Mouse (Mus musculus) urinary bladder, postnatal 4 days (tissue): ENCODE results near the gene Wnt2.

Experiments used
- DNase-seq, 2 experiments: peaks; one replicate each; pipeline ENCODE4 v3.0.0; 2021 to 2022; ENCODE audit warnings: low spot score in 2 of 2

The Wnt2 gene

DNA sequence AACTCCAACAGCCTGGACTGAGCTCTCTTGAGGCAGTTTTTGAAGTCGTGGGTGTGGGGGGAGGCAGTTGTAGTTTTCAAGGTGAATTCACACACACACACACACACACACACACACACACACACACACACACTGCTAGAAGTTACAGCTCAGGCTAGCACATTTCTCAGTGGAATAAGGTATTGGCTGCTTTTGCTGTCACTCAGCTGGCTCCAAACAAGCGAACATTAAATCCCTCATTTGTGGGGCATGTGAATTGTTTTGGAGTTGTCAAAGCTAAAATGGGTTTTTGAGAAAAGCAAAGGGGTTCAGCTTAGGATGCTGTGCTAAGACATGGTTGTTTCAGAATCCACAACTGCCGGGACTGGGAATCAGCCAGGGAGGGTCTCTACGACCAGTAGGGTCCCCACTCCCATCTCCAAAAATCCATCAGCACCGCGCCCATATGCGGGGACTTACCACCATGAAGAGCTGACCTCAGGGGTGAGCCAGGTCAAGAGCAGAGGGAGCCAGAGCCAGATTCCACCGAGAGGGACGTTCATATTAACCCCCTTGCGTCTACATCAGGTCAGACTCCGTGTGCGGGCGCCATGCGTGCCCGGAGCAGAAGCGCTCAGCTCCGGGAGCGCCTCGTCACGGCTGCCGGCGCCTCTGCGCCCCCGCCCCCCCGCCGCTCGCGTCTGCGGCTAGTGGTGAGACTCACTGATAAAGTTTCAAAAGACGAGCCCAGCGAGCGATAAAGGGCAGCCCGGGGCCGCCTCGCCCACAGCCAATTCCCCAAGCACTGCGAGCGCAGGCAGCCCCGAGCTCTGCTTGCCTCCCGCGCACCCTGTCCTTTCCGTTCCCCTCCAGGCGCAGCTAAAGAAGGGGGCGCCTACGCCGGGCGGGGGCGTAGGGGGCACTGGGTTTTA lies at the start of gene Wnt2:
Wnt2 (minus strand) TSS at position 840 of the 911 bp plus-strand sequence.
- peak in 1 of 2 experiments; percentile 23 for DNase-seq

DNA sequence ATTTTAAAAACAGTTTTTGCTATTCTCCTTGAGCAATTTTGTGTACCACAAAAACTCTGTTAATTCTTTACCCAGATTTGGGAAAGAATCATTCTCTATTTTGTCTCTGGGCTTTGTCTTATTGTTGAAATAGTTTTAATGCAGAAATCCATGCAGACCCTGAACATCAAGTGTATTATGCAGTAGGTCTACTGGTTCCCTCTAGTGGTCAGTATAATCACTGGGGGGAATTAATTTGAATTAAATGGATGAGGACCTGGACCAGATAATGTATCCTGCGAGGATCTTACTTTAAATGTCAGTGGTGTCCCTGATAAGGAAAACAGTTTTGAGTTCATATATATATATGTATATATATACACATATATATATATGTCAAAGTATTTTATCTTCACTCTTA lies 48.2 kb upstream of the Wnt2 start:
- no peak for DNase-seq

DNA sequence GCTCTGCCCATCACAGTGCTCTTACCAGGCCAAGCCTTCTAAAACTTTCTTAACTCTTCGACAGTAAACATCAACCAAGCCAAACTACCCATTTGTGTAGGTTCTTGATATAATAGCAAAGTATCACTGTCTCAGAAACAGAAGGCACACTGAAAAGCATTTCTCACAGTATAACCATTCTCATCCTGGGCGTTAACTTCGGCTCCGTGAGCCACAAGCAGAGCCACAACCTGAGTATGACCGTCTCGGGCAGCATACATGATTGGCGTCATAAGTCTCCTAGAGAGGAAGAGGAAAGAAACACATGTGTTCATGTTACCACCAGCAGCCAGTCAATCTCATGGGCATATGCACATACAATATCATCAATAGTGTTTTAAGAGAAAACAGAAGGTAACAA lies 46.6 kb upstream of the Wnt2 start:
- DNase-seq, result no peak

DNA sequence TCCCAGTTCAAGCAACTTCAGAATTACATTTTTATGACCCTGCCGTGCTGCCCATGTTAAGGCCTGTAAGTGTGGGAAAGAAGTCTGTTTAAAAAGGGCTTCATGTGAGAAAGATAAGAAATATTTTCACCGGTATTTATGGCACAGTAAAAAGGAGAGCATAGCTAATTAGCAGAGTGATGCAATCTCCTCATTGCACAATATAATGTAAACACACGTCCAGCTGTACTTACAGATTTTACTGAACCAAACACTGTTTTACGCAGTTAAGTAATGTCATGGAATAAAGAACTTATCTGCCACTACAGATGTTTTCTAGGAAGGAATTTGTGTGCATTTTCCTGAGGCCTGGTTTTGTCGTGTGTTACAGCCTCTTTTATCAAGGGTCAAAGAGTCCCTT lies 46.2 kb upstream of the Wnt2 start:
- no peak for DNase-seq

DNA sequence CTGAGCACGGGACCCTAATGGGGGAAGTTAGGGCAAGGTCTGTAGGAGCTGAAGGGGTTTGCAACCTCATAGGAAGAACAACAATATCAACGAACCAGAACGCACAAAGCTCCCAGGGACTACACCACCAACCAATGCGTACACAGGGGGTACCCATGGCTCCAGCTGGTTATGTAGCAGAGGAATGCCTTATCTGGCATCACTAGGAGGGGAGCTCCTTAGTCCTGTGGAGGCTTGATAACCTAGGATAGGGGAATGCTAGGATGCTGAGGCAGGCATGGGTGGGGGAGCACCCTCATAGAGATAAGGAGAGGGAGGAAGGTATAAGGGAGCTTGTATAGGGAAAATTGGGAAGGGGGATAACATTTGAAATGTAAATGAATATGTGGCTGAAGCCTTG lies 27.5 kb upstream of the Wnt2 start:
- no peak for DNase-seq

DNA sequence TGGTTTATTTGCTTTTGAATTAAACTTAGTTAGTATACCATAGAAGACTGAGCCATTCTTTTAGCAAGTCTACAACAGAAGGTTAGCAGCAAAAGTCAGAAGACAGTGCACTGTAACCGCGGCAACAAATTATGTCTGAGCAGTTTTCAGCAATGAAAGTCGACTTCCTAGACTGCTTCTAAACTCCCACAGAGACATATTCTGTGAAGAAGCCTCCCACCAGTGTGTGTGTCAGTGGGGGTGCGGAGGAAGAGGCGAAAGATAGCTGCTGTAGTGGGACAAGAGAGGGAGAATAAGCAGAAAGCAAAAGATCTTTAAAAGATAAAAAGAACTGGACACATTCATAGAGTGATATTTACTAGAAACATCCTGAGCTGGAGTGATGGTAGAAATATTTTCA lies 21.3 kb upstream of the Wnt2 start:
- no peak for DNase-seq

DNA sequence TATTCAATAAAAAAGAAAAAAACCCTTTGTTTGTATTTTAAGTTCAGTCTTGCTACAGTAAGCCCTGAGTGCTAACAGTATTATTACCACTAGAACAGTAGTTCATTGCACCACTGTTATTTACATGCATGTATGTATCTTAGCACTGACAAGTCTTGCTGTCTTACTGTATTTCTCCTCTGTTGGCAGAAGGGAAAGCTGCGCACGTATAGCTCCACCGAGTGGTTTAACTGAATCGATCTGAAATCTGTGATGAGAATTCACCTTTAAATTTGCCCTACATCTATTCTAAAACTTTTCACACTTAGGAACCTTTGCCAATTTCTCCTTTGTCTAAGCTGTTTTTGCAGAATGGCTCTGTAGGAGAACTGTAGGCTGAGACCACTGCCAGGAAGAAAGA lies 13.9 kb upstream of the Wnt2 start:
- no peak for DNase-seq

DNA sequence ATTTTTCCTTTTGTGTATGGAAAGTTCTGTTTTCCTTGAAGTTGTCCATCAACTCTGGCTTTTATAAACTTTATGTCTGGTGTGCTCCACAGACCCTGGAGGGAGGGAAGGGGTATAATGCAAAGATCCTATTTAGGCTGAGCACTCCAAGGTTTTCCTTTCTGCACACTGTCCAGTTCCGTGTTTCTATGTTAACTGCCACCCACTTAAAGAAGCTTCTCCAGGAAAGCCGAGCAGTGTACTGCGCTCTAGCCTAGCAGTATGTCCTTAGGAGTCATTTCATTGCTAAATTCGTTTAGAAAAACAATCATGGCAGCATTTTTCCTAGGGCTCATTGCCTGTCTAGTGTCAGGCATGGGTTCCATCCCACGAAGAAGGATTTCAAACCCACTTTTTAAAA lies 12.8 kb upstream of the Wnt2 start:
- DNase-seq, result no peak

DNA sequence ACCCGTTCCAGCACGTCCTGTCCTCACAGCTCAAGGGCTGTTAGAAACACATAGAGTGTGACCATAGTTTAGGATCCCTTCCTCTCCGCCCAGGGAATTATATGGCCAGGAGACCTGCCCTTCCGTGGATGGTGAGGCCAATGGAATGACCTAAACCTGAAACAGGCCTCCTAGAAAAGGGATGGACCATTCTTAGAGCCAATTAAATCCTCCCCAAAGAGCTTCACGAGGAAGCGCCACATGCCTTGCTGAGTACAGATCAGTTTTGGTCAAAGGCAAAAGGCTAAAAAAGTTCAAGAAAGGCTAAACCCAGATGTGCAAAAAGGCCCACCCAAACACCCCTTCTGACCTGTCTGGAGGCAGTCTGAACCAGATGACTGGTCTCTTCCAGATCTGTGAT lies 1.9 kb upstream of the Wnt2 start:
- DNase-seq, result no peak

DNA sequence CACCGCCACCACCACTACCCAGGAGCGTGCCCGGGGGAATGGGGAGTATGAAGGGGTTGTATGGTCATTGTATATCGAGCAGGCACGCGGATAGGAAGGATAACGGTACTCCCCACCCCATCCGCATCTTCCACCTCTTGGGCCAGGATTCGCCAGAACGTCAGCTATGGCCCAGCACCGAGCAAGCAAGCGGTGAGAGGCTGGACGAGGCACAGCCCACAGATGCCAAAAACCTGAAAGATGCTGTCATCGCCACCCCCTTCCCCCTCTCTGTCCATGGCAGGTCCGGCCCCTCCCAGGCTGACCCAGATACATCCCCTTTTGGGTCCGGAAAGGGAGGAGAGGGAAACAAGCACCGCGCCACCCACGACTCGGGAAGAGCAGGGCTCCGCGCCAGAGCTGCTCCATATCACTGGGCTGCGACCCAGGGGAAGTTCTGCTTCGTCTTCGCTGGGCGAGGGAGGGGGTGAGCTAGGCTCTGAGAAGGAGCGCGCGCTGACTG lies 1.2 kb upstream of the Wnt2 start:
- DNase-seq, result peak; percentile 78 to 82

DNA sequence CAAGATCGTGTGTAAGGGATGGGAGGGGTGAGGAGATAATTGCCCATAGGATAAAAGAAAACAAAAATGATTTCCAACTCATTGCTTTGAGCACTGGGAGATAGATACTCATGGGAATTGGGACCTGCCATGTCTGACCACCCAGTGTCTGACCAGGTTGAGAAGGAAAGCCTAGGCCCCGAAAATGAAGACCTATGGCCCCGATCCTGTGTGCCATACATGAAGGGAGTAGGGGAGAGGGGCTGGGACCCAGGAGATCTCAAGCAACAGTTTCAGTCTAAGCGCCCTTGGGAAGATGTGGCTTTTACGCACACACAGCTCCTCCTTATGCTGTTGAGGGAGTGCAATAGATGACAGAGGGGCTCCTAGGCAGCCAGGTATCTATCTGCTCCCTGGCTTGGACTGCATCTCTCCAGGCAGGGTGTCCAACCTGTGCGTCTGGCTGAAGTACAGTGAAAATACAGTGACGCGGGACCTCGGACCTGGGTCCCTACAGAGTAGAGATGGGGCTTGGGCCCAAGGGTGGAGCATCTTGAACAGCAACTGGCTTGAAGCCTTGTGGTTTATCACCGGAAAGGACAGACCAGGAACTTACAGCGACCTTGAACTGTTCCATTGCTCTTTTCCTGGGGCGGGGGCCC lies 603 bp upstream of the Wnt2 start:
- no peak for DNase-seq

DNA sequence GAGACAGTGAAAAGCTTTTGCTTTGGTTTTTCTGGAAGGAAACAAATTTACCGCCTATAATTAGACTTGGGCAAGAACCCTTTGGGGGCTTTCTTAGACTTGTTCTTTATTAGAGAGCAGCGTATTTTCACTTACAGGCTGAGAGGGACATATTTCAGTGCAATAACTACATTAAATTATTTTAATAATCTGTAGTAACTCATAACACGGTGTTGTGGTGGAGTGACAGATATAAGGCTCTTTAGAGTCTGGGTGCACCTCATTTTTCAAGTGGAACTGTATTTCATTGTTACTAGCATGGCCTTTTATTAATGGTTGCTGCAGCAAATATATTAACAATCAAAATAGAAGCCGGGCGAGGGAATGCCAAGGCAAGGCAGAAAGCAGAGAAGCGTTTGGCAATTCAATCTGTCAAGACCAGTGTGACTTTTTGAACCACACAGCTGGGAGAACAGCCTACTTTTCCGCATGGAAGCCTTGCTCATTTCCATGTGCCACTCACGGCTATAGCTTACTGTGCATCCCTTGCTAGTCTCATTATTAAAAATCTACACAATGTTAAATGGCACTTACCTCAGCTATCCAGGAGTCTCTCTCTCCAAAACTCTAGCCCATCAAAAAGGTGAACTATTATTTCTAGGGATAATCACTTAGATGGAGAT lies 6.1 kb downstream of the Wnt2 start:
- no peak for DNase-seq

DNA sequence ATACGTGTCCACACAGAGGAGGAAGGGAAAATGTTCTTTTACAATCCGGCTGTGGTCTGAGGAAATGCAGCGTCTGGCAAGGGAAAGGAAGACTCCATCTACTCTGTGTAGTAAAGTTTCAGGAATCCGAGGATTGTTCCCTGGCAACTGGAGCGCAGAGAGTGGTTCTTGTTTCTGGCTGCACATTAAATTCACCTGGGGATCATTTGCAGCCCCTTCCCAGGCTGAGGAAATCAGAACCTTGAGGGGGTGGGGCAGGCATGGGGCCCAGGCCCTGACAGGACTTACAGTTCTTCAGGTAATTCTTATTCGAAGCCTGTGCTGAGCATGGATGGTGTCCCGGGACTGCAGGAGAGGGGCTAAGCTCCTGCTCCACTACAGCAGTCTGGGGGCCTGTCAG lies 17.0 kb downstream of the Wnt2 start:
- no peak for DNase-seq

DNA sequence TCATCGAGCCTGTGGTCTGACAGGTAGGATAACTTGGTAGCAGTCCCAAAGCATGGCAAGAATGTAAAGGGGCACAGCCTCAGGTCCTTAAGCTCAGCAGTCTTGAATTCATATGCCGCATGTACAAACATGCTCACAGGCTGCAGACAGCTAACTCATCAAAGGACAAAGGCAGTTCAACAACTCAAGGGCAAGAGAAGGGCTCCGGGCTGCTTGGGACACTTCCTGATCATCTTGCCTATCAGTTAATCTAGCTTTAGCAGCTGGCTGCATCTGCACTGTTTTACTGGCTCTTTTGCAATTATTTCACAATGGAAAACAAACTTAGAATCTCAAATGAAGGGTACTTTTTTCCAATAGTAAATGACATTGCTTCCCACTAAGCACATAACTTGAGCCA lies 23.0 kb downstream of the Wnt2 start:
- DNase-seq, result no peak

DNA sequence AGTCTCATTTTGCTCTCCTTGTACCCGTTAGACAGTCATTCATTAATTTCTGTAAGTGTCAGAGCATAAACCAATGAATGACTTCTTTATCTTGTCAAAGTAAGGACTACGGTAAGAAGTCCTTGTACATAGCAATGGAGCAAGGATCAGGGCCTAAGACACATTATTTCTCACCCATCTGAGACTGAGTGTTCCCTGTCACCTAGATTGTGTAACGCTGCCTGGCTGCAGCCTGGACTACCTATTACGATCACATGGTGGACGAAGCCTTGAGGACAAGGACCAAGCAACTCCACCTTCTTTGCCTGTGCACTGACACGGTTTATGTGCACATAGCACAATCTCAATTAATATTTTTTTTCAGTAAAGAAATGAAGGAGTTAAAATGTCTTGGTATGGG lies 28.3 kb downstream of the Wnt2 start:
- no peak for DNase-seq

DNA sequence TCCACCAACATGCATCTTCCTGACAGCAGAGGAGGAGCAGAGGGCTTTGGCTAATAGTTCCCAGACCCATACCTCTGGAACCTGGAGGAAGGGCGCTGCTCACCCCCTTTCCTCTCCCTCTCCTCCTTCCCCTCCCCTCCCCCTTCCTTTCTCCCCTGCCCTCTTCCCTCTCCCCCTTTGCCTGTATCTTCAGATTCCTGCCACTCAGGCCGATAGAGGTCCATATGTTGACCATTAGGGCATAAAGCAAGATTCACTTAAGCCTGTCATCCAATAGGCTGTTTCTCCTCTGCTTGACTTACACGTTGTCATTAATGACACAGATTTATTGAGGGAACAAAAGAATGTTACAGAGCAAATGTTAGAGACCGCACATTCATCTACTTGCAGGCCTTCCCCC lies 31.9 kb downstream of the Wnt2 start:
- DNase-seq, result no peak

DNA sequence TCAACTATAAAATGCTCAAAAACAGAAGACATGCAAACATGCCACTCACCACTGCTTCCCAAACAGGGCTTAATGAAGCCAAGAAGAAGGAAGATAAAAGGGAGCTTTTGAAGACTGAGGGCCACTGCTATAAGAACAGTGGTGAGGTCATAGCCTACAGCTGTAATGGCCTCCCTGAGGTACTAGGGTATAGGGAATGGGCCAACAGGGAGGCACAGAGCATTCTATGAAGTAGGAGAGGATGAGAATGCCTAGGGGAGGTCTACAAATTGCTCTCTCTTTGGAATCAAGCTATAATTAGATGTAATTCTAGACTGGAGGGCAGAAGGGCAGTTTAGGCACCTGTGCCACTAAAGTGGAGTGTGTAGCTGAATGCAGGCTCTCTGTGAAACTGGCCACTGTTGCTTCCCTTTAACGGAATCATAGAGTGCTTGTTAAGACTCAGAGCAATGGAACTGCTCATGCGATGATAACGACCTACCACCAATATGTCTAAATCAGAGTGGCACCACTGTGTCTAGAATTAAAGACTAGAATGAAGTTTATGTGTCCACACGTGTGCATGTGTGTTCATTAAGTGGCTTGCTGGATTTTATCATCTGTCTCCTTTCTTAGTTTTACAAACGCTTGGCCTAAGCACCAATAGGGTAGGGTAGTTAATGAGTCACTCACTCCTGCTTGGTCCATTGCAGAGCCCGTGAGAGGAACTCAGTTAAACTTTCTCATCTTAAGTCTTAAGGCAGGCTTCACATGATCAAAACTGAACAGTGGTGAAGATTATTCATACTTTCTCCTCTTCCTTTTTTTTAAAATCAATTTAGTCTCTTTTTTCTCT lies 35.2 kb downstream of the Wnt2 start:
- no peak for DNase-seq

DNA sequence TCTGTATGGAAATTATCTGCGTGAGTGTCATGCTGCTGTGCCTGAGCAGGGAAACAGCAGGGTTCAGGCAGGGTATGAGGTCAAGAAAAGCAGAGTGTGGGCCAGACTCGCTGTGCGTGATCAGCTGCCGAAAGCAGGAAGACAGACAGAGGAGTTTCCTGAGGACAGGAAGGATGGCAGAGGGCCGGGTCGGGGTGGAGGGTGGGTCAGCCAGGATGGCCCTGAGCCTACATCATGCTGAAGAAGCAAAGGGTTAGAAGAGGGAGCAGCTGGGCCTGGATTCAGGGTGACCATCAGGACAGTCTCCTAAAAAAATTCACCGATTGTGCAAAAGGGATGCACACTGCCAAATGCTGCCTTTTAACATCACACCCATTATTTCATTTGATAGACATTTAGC lies 38.8 kb downstream of the Wnt2 start:
- DNase-seq, result no peak

DNA sequence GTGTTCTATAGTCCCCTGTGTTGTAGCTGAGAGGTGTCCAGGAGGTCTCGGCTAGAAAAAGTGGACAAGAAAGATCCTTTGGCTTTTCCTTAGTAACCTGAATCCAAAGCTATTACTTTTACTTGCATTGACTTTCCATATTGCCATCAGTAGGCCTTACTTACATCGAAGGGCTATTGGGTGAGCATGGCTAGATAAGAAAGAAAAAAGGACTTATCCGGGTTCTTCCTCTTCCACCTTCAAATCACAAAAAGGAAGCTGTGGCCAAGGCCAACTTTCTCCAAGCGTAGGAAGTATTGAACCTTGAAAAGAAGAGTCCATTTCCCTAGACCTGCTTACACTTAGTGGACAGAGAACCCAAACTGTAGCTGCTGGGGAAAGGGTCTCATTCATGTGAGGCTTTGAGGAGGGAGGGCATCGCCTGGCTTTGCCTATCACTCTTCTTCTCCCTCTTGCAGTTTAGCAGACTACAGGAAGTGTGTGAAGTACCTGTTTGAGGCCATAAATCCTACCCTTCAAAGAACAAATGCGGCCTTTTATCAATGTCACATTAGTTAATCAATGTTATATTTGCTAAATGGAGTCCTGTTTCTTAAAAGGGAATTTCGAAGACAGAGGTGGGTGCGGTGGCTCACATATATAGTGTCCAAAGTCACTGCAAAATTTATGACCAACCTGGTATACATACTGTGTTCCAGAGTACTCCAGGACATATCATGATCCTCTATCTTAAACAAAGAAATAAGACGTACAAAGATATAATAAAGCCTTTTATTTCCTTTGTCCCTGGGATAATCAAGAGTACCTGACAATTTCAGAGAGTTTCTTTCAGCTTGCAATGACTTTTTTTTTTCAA lies 40.0 kb downstream of the Wnt2 start:
- DNase-seq, result no peak

DNA sequence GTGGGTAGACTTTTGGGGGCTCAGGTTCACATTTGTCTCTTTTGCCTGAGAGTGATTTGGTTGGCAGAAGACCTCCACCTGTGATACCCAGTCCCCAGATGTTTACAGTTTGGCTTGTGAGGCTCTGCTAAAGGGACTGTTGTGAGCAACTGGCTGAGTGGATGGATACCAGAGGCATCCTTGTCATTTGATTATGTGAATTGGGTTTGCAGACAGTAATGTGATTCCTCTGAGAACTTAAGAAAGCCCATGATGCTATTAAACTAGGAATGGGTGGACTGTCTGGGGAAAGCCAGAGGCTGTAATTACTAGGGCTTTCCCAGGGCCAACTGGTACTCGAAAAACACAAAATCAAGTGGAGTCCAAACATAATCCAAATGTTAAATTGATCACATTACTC lies 51.0 kb downstream of the Wnt2 start:
- DNase-seq, result no peak

DNA sequence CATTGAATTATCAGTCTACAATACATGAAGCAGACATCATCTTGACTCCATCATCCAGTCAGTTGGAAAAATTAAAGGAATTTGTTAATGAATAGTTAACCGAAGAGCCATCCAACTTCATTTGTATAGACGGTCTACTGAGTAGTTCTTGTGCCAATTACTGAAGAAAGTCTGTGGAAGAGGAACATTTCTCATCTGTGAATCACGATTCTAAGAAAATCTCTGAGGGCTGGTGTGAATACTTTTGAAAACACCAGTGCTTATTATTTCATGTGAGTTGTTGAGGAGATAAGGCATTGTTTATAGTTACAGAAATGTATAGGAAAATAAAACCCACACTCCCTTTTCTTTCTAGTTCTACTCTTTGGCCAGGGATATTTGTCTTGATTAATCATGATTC lies 51.5 kb downstream of the Wnt2 start:
- no peak for DNase-seq
